ENCODE assay signal across 14 mouse cellular contexts in genomic region chr3:138865271-138865670, GRCm38 (mm10).
DNase-seq lines count a peak whose midpoint lies in the region; ATAC-seq and TF ChIP-seq lines count a peak whose summit lies in the region.
"Had no signal": no experiment of that assay in that cellular context is flagged by ENCODE, and none has a peak within 500 bp of the region (broad histone marks: within the 10 kb centered on the region; RNA-seq: fewer than 3 reads in every experiment).

No protein-coding gene starts in this region.

- DNase-seq in hindbrain, postnatal 0 days (ENCODE audit: low spot score) = no peak
- DNase-seq in cerebellum, adult 11 months = peak; percentile 84
- peak; percentile 84 to 89 for DNase-seq in cerebellum, postnatal 10 days
- DNase-seq in limb, embryonic 14.5 days (ENCODE audit: low spot score) = no peak
- DNase-seq in kidney, postnatal 10 days = no peak
- DNase-seq in c-Kit-positive CD71-positive TER-119-positive erythroid progenitor cells, embryonic 14.5 days (ENCODE audit: low spot score) = no peak
- DNase-seq: adrenal gland, adult 8-10 months; right cerebral cortex, postnatal 14 days had no signal

- H3K27ac ChIP-seq in hindbrain, postnatal 0 days = peak overlapping the region; percentile 54; the same call in 1 of the 2 replicates
- no peak overlapping the region for H3K27ac ChIP-seq in hindbrain, embryonic 16.5 days (ENCODE audit: low read depth, low read length)
- H3K27ac ChIP-seq in limb, embryonic 14.5 days (replicated peaks; ENCODE audit: low read depth, low read length) = peak overlapping the region; percentile 71
- H3K27ac ChIP-seq: kidney, postnatal 0 days; liver, embryonic 15.5 days; midbrain, embryonic 15.5 days had no signal

- H3K4me3 ChIP-seq in hindbrain, postnatal 0 days (ENCODE audit: low read length) = no peak overlapping the region
- no peak overlapping the region for H3K4me3 ChIP-seq in hindbrain, embryonic 16.5 days (ENCODE audit: low read length)
- H3K4me3 ChIP-seq in limb, embryonic 14.5 days (replicated peaks; ENCODE audit: low read length) = no peak overlapping the region
- H3K4me3 ChIP-seq: liver, embryonic 15.5 days; midbrain, embryonic 15.5 days had no signal

- no peak for TF ChIP-seq CTCF in hindbrain, postnatal 0 days (IDR thresholded peaks at IDR 0.05; ENCODE audit: low read depth)

- no peak overlapping the region for H3K9ac ChIP-seq in hindbrain, postnatal 0 days (replicated peaks; ENCODE audit: low read length)
- no peak overlapping the region for H3K9ac ChIP-seq in hindbrain, embryonic 16.5 days (ENCODE audit: low read depth, low read length)
- no peak overlapping the region for H3K9ac ChIP-seq in limb, embryonic 14.5 days (ENCODE audit: low read depth, low read length, severe bottlenecking)
- H3K9ac ChIP-seq: liver, embryonic 15.5 days; midbrain, embryonic 15.5 days had no signal

- no peak for ATAC-seq in hindbrain, postnatal 0 days
- no peak for ATAC-seq in hindbrain, embryonic 16.5 days
- no peak for ATAC-seq in limb, embryonic 14.5 days (ENCODE audit: low FRiP score, low read depth)
- ATAC-seq: intestine, embryonic 16.5 days; midbrain, embryonic 15.5 days had no signal

- WGBS in hindbrain, postnatal 0 days = 56% methylated on average over 5 of the region's 5 CpGs
- 63% methylated on average over 4 of the region's 5 CpGs for WGBS in hindbrain, embryonic 16.5 days
- WGBS in limb, embryonic 14.5 days = 77% methylated on average over 5 of the region's 5 CpGs

- H3K9me3 ChIP-seq in hindbrain, postnatal 0 days (ENCODE audit: low read length) = no peaks in the 10 kb centered on the region
- no peaks in the 10 kb centered on the region for H3K9me3 ChIP-seq in hindbrain, embryonic 16.5 days (ENCODE audit: control insufficient read depth, low read length)
- H3K9me3 ChIP-seq in limb, embryonic 14.5 days (ENCODE audit: control insufficient read depth, low read length) = no peaks in the 10 kb centered on the region
- H3K9me3 ChIP-seq: G1E; liver, embryonic 15.5 days; midbrain, embryonic 15.5 days had no signal

- peaks cover 2% of the 10 kb centered on the region; the same call in 1 of the 2 replicates for H3K4me1 ChIP-seq in hindbrain, postnatal 0 days (ENCODE audit: insufficient read depth, low read length)
- H3K4me1 ChIP-seq in hindbrain, embryonic 16.5 days (ENCODE audit: control insufficient read depth, insufficient read depth, low read depth, low read length) = peaks cover 14% of the 10 kb centered on the region
- peaks cover 15% of the 10 kb centered on the region for H3K4me1 ChIP-seq in limb, embryonic 14.5 days (ENCODE audit: control insufficient read depth, insufficient read depth, low read length)
- H3K4me1 ChIP-seq: liver, embryonic 15.5 days had no signal

- no peak for TF ChIP-seq POLR2A in limb, embryonic 14.5 days (IDR thresholded peaks at IDR 0.05; ENCODE audit: borderline replicate concordance, extremely low read depth, insufficient read depth, insufficient read length)

- H3K4me2 ChIP-seq in hindbrain, postnatal 0 days (ENCODE audit: low read depth, low read length) = no peak overlapping the region
- no peak overlapping the region for H3K4me2 ChIP-seq in hindbrain, embryonic 16.5 days (ENCODE audit: low read length)
- H3K4me2 ChIP-seq in limb, embryonic 14.5 days (replicated peaks; ENCODE audit: low read depth, low read length, severe bottlenecking) = no peak overlapping the region
- H3K4me2 ChIP-seq: liver, embryonic 15.5 days; midbrain, embryonic 15.5 days had no signal

- H3K27me3 ChIP-seq in hindbrain, postnatal 0 days (ENCODE audit: insufficient read depth, low read length) = no peaks in the 10 kb centered on the region
- H3K27me3 ChIP-seq in hindbrain, embryonic 16.5 days (replicated peaks; ENCODE audit: control insufficient read depth, insufficient read depth, low read length) = no peaks in the 10 kb centered on the region
- H3K27me3 ChIP-seq in limb, embryonic 14.5 days (ENCODE audit: control insufficient read depth, insufficient read depth, low read length) = no peaks in the 10 kb centered on the region
- H3K27me3 ChIP-seq: liver, embryonic 15.5 days; midbrain, embryonic 15.5 days had no signal

- H3K36me3 ChIP-seq in hindbrain, postnatal 0 days (ENCODE audit: insufficient read depth, low read length) = no peaks in the 10 kb centered on the region
- no peaks in the 10 kb centered on the region for H3K36me3 ChIP-seq in hindbrain, embryonic 16.5 days (ENCODE audit: control insufficient read depth, insufficient read depth, low read length)
- no peaks in the 10 kb centered on the region for H3K36me3 ChIP-seq in limb, embryonic 14.5 days (ENCODE audit: control insufficient read depth, insufficient read depth, low read length)
- H3K36me3 ChIP-seq: G1E; liver, embryonic 15.5 days; midbrain, embryonic 15.5 days had no signal

Comparison
In these comparisons a context has a peak if more than half of its experiments do, and no peak if none do; other contexts are left out.
1. DNase-seq: peak in cerebellum, adult 11 months (single experiment) and cerebellum, postnatal 10 days (2 of 2); none in hindbrain, postnatal 0 days (single experiment), limb, embryonic 14.5 days (single experiment), kidney, postnatal 10 days (single experiment) and c-Kit-positive CD71-positive TER-119-positive erythroid progenitor cells, embryonic 14.5 days (single experiment).